Mouse (Mus musculus) cortical plate, adult 2 months (tissue): ENCODE results near the gene Txndc5.

ENCODE experiments used
- CTCF ChIP-seq: fragments of 200-500 bp; IDR thresholded peaks from 2 replicates; pipeline ENCODE4 v1.5.1; 2011; ENCODE audit warnings: mild to moderate bottlenecking, control low read depth, low read length; ENCODE audit not compliant: insufficient read depth; ENCODE audit errors: extremely low read depth
- POLR2A ChIP-seq: fragments of 200-500 bp; IDR thresholded peaks from 2 replicates; pipeline ENCODE4 v1.6.1; 2011; ENCODE audit warnings: mild to moderate bottlenecking, low read length, control low read depth; ENCODE audit not compliant: insufficient read depth; ENCODE audit errors: extremely low read depth

GRCm38 (mm10) chr13:38543455-38544125 lies 15.0 kb upstream of the Txndc5 start:
- TF ChIP-seq POLR2A (no peak), CTCF (no peak)
